Mouse (Mus musculus) C2C12 (cell line): ENCODE results near the gene Marveld3. TPM values are rescaled to one million over a fixed set of nuclear protein-coding genes. Genes with fewer than 3 reads are reported as not detected.

Source experiments
- H3K27me3 ChIP-seq: one replicate; pipeline ENCODE4 v1.6.1; 2011; ENCODE audit not compliant: control insufficient read depth, insufficient read depth, insufficient read length
- H3K36me3 ChIP-seq: one replicate; pipeline ENCODE4 v1.6.1; 2011; ENCODE audit not compliant: control insufficient read depth, insufficient read depth
- H3K4me3 ChIP-seq: one replicate; pipeline ENCODE4 v1.5.1; 2011; ENCODE audit warnings: mild to moderate bottlenecking, control low read depth; ENCODE audit not compliant: poor library complexity, insufficient read depth, severe bottlenecking
- H3K79me2 ChIP-seq: one replicate; pipeline ENCODE4 v1.6.1; 2011; ENCODE audit not compliant: control insufficient read depth, insufficient read depth
- H3K79me3 ChIP-seq: one replicate; pipeline ENCODE4 v1.6.1; 2011; ENCODE audit warnings: low read depth, control low read depth
- H3ac ChIP-seq: one replicate; pipeline ENCODE3; 2011; ENCODE audit warnings: low read depth; ENCODE audit not compliant: control insufficient read depth, insufficient read length
- CEBPB ChIP-seq: IDR thresholded peaks from one replicate; pipeline ENCODE4 v1.6.1; 2011; ENCODE audit warnings: low read depth, mild to moderate bottlenecking, control low read depth, moderate library complexity
- CTCF ChIP-seq: IDR thresholded peaks from one replicate; pipeline ENCODE4 v1.5.1; 2011; ENCODE audit not compliant: control insufficient read depth, insufficient read depth, insufficient read length
- FOSL1 ChIP-seq: IDR thresholded peaks from one replicate; pipeline ENCODE4 v1.8.0; 2011; ENCODE audit warnings: mild to moderate bottlenecking, low read length; ENCODE audit not compliant: poor library complexity, insufficient read depth, severe bottlenecking
- MAX ChIP-seq: IDR thresholded peaks from one replicate; pipeline ENCODE4 v1.6.1; 2011; ENCODE audit warnings: mild to moderate bottlenecking, control low read depth
- MYOD1 ChIP-seq: IDR thresholded peaks from one replicate; pipeline ENCODE4 v1.6.1; 2011; ENCODE audit warnings: low read depth; ENCODE audit not compliant: control insufficient read depth, insufficient read length
- MYOG ChIP-seq: IDR thresholded peaks from one replicate; pipeline ENCODE4 v1.6.1; 2011; ENCODE audit not compliant: control insufficient read depth, insufficient read length; ENCODE audit errors: extremely low read depth
- USF1 ChIP-seq: IDR thresholded peaks from one replicate; pipeline ENCODE4 v1.6.1; 2011; ENCODE audit warnings: low read depth, mild to moderate bottlenecking, control low read depth, moderate library complexity
- polyA plus RNA-seq: library from polyadenylated mRNA; unstranded; fragments of >200 nt; fragmentation: generic; extraction: Trizol; gene quantifications from one replicate; pipeline ENCODE4 v1.2.1, GENCODE M21; 2012; ENCODE audit warnings: missing spikeins

The Marveld3 gene
- polyA plus RNA-seq, 1 experiment: not detected

GRCm38 (mm10) chr8:109982386-109983105, 20.5 kb upstream of the Marveld3 start:
- Histone ChIP-seq H3K79me2 (no peaks in the 10 kb centered on the region), H3K27me3 (peaks cover 40% of the 10 kb centered on the region), H3ac (no peak overlapping the region), H3K36me3 (no peaks in the 10 kb centered on the region), H3K4me3 (no peak overlapping the region), H3K79me3 (no peaks in the 10 kb centered on the region)
- TF ChIP-seq MYOG: no peak
- no peak for TF ChIP-seq CEBPB
- no peak for TF ChIP-seq MYOD1
- no peak for TF ChIP-seq MAX
- no peak for TF ChIP-seq CTCF
- no peak for TF ChIP-seq USF1
- no peak for TF ChIP-seq FOSL1

- Histone ChIP-seq H3K4me3 (no peak overlapping the region), H3K79me2 (no peaks in the 10 kb centered on the region), H3K27me3 (peaks cover 24% of the 10 kb centered on the region), H3ac (no peak overlapping the region), H3K36me3 (no peaks in the 10 kb centered on the region), H3K79me3 (no peaks in the 10 kb centered on the region)
- TF ChIP-seq CTCF (no peak), MAX (no peak), MYOD1 (no peak), FOSL1 (no peak), CEBPB (no peak), USF1 (no peak), MYOG (no peak)
These were observed 17.3 kb upstream of the Marveld3 start for GRCm38 (mm10) chr8:109979339-109979738.

- Histone ChIP-seq H3K4me3 (no peak overlapping the region), H3K36me3 (no peaks in the 10 kb centered on the region), H3K79me3 (no peaks in the 10 kb centered on the region), H3K27me3 (peaks cover 17% of the 10 kb centered on the region), H3ac (no peak overlapping the region), H3K79me2 (no peaks in the 10 kb centered on the region)
- TF ChIP-seq CEBPB: no peak
- TF ChIP-seq MAX: no peak
These were observed 10.9 kb upstream of the Marveld3 start for GRCm38 (mm10) chr8:109972901-109973300.

GRCm38 (mm10) chr8:109970323-109970722, 8.3 kb upstream of the Marveld3 start:
- TF ChIP-seq MAX (no peak), MYOD1 (no peak), FOSL1 (no peak), CTCF (peak; percentile 6), CEBPB (no peak), USF1 (no peak)
- Histone ChIP-seq H3K79me3 (no peaks in the 10 kb centered on the region), H3K4me3 (no peak overlapping the region), H3K36me3 (no peaks in the 10 kb centered on the region), H3K79me2 (no peaks in the 10 kb centered on the region), H3K27me3 (peaks cover 16% of the 10 kb centered on the region), H3ac (no peak overlapping the region)

GRCm38 (mm10) chr8:109968837-109969236, 6.8 kb upstream of the Marveld3 start:
- Histone ChIP-seq H3K79me2 (no peaks in the 10 kb centered on the region), H3K4me3 (no peak overlapping the region), H3K27me3 (peaks cover 16% of the 10 kb centered on the region), H3K36me3 (no peaks in the 10 kb centered on the region), H3K79me3 (no peaks in the 10 kb centered on the region), H3ac (no peak overlapping the region)
- TF ChIP-seq MAX: no peak
- no peak for TF ChIP-seq MYOG
- TF ChIP-seq FOSL1: no peak
- no peak for TF ChIP-seq CTCF
- no peak for TF ChIP-seq CEBPB

DNA sequence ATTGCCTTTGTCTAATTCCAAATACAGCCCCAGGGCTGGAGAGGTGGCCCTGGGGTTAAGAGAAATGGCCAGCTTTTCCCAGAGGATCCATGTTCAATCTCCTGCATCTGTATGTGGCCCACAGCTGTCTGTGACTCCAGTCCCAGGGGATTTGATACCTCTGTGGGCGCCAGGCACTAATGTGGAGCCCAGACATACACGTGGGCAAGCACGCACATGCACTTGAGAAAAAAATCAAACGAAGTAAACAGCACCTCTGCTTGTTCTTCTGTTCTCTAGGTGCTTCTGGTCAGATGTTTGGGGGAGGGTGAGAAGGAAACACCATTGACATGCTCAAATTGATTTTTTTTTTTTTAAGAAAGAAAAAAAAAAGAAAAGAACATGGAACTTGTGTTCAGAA, 2.1 kb upstream of the Marveld3 start:
- Histone ChIP-seq H3K36me3 (no peaks in the 10 kb centered on the region), H3ac (no peak overlapping the region), H3K79me3 (no peaks in the 10 kb centered on the region), H3K27me3 (peaks cover 9% of the 10 kb centered on the region), H3K4me3 (no peak overlapping the region), H3K79me2 (no peaks in the 10 kb centered on the region)
- no peak for TF ChIP-seq MYOG
- TF ChIP-seq FOSL1: no peak
- TF ChIP-seq MAX: no peak
- TF ChIP-seq CEBPB: no peak
- no peak for TF ChIP-seq MYOD1
- TF ChIP-seq CTCF: no peak
- TF ChIP-seq USF1: no peak
